Mouse (Mus musculus): ENCODE data around the gene Grb14. TPM values are rescaled to one million over a fixed set of nuclear protein-coding genes. Genes with fewer than 3 reads are reported as not detected.
A peak's percentile ranks its signal among the peaks of the same experiment; 100 is the strongest.

Gene Grb14
- polyA plus RNA-seq, 1 experiment from 2014 or later = 30.0 TPM

DNA sequence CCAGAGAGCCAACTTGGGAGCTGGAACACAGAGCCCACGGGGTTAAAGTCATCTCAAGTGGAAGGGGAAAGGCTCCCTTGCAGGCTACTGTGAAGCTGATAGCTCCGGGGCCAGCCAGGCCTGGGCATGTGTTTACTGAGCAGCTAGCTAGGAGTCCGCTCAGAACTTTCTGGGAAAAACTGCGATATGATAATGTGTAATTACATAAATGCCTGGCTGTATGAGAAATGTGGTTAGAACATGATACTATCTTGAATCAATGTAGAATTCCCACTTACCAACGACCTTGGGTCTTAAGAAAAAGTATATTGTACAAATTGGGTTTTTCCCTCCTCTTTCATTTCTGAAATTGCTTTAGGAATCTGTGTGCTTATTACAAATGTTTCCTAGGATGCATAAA, 53.0 kb downstream of the Grb14 start:
- Histone ChIP-seq H3K27me3 (replicated peaks) (no peaks in the 10 kb centered on the region), H3K4me1 (peaks cover 4% of the 10 kb centered on the region), H3K9ac (no peak overlapping the region), H3K4me2 (no peak overlapping the region), H3K4me3 (no peak overlapping the region), H3K27ac (no peak overlapping the region), H3K36me3 (replicated peaks) (no peaks in the 10 kb centered on the region), H3K9me3 (no peaks in the 10 kb centered on the region)
- no peak for ATAC-seq (replicated peaks)
- whole genome bisulfite sequencing = 55% methylated on average over 5 of the region's 5 CpGs

DNA sequence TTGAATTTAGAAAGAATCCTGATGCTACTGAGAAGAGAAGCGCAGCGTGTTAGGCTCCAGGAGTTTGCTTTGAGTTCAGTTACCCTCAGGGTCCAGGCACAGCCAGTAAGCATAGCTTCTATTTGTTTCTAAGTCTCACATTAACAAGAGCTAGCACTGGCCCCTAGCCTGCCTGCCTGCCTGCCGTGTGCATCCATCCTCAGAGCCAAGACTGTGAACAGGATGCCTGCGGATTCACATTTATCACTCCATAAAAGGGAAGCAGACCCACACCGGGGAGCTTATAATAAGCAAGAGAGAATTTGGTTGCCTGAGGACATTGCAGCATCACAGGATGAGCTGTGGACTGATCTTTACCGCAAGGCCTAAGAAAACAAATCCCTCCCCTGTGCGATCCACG, 53.8 kb downstream of the Grb14 start:
- no peaks in the 10 kb centered on the region for H3K9me3 ChIP-seq

DNA sequence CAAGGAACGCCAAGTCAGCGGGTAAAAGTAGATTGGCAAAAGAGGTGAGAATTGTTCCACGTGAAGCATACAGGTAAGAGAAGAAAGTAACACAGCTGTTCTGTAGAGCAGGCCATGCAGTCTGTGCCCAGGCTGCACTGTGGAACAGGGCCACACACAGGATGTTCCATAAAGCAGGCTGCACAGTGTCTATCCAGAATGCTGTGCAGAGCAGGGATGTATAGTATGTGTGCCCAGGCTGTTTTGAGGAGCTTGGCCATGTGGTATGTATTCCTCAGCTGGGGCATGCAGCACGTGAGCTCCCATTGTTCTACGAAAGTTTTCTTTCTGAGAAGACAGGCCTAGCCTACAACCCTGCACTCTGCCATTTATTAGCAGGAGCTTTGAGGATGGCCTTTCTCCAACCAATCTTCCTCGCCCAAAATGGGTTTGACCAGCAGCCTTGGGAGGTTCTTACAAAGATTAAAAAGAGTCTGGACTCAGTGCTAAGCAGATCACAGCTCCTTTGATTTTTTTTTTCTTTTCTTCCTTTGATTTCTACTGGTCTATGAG, 57.8 kb downstream of the Grb14 start:
- ATAC-seq (replicated peaks) = peak; percentile 40; the same call in 1 of the 2 replicates
- H3K9ac ChIP-seq = no peak overlapping the region
- WGBS = 67% methylated on average over 6 of the region's 6 CpGs
- H3K27me3 ChIP-seq (replicated peaks) = no peaks in the 10 kb centered on the region
- no peaks in the 10 kb centered on the region for H3K9me3 ChIP-seq
- H3K27ac ChIP-seq = no peak overlapping the region
- peaks cover 5% of the 10 kb centered on the region for H3K4me1 ChIP-seq
- H3K36me3 ChIP-seq (replicated peaks) = no peaks in the 10 kb centered on the region
- no peak overlapping the region for H3K4me3 ChIP-seq
- no peak overlapping the region for H3K4me2 ChIP-seq

More for the DNA sequence above, 53.8 kb downstream of the Grb14 start:
- H3K9ac ChIP-seq = no peak overlapping the region
- no peak overlapping the region for H3K4me3 ChIP-seq
- H3K36me3 ChIP-seq (replicated peaks) = no peaks in the 10 kb centered on the region
- no peak overlapping the region for H3K4me2 ChIP-seq
- no peaks in the 10 kb centered on the region for H3K27me3 ChIP-seq (replicated peaks)
- peak; percentile 63 for ATAC-seq (replicated peaks)
- no peak overlapping the region for H3K27ac ChIP-seq
- H3K4me1 ChIP-seq = peaks cover 5% of the 10 kb centered on the region
- 48% methylated on average over 8 of the region's 8 CpGs for WGBS

DNA sequence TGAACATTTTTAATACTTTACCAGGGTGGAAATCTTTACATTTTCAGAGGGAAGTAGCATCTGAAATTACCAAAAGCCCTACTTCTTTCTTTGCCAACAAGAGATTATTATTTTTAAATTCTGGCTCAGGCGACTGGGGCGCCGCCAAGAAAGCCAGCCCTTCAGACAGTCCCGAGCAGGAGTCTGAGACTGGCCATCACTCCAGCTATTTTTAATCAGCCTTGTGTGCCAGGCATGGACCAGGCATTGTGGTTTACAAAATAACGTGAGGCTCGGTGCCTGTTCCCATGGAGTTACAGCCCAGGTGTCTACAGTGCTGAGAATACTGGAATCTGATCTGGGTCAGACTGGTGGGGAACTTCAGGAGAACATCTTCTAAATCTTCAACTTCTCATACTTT, 58.5 kb downstream of the Grb14 start:
- Histone ChIP-seq H3K9ac (no peak overlapping the region), H3K9me3 (no peaks in the 10 kb centered on the region), H3K4me2 (no peak overlapping the region), H3K36me3 (replicated peaks) (no peaks in the 10 kb centered on the region), H3K4me3 (no peak overlapping the region), H3K27me3 (replicated peaks) (no peaks in the 10 kb centered on the region), H3K4me1 (peaks cover 5% of the 10 kb centered on the region), H3K27ac (no peak overlapping the region)
- no peak for ATAC-seq (replicated peaks)
- WGBS = 75% methylated on average over 6 of the region's 6 CpGs

DNA sequence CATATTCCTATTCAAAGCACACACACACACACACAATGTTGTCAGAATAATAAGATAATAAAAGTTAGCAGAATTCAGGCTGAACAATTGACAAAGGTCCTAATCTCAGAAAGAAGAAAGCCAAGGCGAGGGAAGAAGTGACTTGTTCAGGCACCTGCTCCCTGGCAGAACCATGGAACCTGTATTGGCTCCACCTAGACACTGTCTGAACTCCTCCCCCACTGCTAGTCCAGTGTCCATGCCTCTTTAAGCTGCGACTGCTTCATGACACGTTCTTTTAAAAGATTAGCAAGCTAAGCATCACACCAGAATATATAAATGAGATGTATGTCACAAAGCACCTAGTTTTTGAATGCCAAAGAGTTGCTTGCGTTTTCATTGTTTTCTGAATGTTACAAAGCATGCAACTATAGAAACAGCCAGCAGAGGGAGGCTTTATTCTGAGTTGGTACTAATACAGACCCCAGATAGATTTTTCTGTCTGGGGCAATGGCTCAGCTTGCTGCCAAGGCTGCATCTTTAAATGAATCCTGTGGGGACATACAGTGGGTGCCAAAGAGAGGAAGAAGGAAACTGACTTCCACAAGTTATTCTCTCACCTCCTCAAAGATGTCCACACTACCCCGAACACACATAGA, 59.4 kb downstream of the Grb14 start:
- no peaks in the 10 kb centered on the region for H3K27me3 ChIP-seq (replicated peaks)
- peak; percentile 86 for ATAC-seq (replicated peaks)
- H3K9ac ChIP-seq = no peak overlapping the region

DNA sequence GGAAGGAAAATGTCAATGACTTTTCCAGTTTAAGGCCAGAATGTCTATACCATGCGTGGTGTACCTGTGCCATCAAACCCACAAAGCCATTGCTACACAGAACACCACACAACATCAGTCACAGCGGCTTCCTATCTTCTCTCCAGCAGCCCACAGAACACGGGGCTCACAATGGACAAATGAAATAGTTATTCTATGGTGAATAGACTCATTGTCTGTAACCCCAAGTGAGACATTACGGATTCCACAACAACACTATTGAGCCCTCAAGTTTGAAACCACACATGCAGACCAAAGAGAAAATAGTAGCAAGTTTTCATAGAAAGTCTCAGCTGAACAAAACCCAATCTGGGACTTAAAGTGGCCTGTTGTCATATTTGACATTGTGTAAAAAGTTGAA, 62.6 kb downstream of the Grb14 start:
- no peak overlapping the region for H3K4me2 ChIP-seq
- H3K4me3 ChIP-seq = no peak overlapping the region
- no peaks in the 10 kb centered on the region for H3K36me3 ChIP-seq (replicated peaks)
- no peaks in the 10 kb centered on the region for H3K27me3 ChIP-seq (replicated peaks)
- H3K9ac ChIP-seq = no peak overlapping the region
- no peak for ATAC-seq (replicated peaks)
- peaks cover 5% of the 10 kb centered on the region for H3K4me1 ChIP-seq
- WGBS = 68% methylated on average over 4 of the region's 4 CpGs
- H3K9me3 ChIP-seq = no peaks in the 10 kb centered on the region
- H3K27ac ChIP-seq = no peak overlapping the region

More for the DNA sequence above, 59.4 kb downstream of the Grb14 start:
- H3K4me2 ChIP-seq = peak overlapping the region; percentile 22; the same call in 1 of the 2 replicates
- no peaks in the 10 kb centered on the region for H3K9me3 ChIP-seq
- WGBS = 23% methylated on average over 5 of the region's 5 CpGs
- H3K4me3 ChIP-seq = no peak overlapping the region
- H3K4me1 ChIP-seq = peaks cover 5% of the 10 kb centered on the region
- H3K36me3 ChIP-seq (replicated peaks) = no peaks in the 10 kb centered on the region
- H3K27ac ChIP-seq = no peak overlapping the region

DNA sequence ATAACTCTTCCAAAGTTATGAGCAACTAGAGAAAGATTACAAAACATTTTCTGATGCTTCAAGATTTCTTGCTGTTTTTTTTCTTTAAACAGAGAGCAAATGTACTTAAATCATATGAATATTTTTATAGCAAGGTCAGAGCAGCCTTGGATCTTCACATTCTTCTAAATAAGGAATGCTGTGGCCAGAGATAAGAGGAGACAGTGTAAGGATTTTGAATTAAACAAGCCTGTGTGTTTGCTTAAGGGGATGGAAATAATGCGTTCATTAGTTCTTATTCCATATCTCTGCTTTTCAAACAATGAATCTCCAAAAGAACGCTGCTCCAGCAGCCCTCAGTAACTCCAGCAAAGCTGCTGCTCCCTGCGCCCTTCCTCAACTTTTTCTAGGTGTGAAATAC, 63.4 kb downstream of the Grb14 start:
- Histone ChIP-seq H3K4me1 (no peaks in the 10 kb centered on the region; the same call in none of the 2 replicates), H3K9me3 (no peaks in the 10 kb centered on the region), H3K36me3 (replicated peaks) (no peaks in the 10 kb centered on the region), H3K9ac (no peak overlapping the region), H3K27ac (no peak overlapping the region), H3K4me3 (no peak overlapping the region), H3K4me2 (no peak overlapping the region), H3K27me3 (replicated peaks) (no peaks in the 10 kb centered on the region)
- no peak for ATAC-seq (replicated peaks)
- 70% methylated on average over 3 of the region's 3 CpGs for WGBS

DNA sequence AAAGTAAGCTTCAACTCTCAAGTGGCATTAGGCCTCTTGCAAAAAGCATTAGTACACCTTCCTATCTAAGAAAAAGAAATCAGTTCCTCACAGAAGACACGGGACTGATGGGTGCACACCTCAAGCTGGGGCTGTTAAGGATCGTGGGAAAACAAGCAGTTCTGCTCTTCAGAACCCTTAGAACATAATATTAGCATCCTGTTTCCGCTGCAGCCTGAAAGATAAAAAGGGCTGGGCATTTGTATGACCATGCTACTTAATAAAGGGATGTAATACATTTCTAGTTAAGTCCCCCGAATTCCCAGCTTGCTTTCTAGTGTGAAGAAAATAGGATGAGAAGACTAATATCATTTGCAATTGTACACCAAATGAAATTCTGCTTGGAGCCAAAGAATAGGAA, 65.1 kb downstream of the Grb14 start:
- no peak for ATAC-seq (replicated peaks)
- Histone ChIP-seq H3K4me3 (no peak overlapping the region), H3K9me3 (no peaks in the 10 kb centered on the region), H3K36me3 (replicated peaks) (no peaks in the 10 kb centered on the region), H3K4me2 (no peak overlapping the region), H3K27ac (no peak overlapping the region), H3K4me1 (no peaks in the 10 kb centered on the region), H3K27me3 (replicated peaks) (no peaks in the 10 kb centered on the region), H3K9ac (no peak overlapping the region)
- whole genome bisulfite sequencing = 68% methylated on average over 4 of the region's 4 CpGs

DNA sequence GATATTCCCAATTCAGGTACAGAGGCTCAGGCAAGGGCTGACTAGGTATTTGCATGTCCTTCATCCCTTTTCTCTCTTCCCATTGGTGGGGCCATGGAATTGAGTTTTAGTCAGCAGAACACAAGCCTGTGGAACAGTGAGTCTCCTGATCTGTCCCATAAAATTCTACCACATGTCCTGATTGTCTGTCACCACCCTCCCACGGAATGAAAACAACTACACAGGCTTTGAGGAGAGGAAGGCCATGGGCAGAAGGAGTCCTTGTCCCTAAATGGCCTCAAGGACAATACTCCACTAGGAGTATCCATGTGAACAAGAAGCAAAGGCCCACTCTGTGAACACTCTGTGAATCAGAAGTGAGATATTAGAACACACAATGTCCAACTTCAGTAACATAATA, 69.3 kb downstream of the Grb14 start:
- Histone ChIP-seq H3K36me3 (replicated peaks) (no peaks in the 10 kb centered on the region), H3K9me3 (no peaks in the 10 kb centered on the region), H3K9ac (no peak overlapping the region), H3K4me3 (no peak overlapping the region), H3K4me2 (no peak overlapping the region), H3K27ac (no peak overlapping the region), H3K4me1 (no peaks in the 10 kb centered on the region), H3K27me3 (replicated peaks) (no peaks in the 10 kb centered on the region)
- 50% methylated on average over 1 of the region's 1 CpGs for WGBS
- ATAC-seq (replicated peaks) = no peak

DNA sequence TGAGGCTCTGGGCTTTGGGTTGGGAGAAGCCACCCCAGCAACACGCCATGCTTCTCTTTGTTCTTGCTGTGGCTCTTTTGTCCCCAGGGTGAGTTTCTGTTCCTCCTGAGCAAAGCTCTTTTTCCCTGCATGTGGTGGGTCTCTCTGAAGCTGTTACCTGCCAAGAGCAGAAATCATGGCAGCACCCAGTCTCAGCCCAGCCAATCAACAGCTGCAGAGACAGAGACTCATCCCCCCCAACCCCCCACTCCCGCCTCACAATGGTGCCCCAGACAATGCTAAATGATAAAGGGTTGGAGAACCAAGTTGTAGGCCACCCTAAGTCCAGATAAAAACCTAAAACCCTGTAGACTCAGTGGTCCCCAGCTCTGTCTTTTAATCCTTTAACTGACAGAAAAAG, 75.6 kb downstream of the Grb14 start:
- Histone ChIP-seq H3K36me3 (replicated peaks) (no peaks in the 10 kb centered on the region), H3K9me3 (no peaks in the 10 kb centered on the region), H3K27me3 (replicated peaks) (no peaks in the 10 kb centered on the region), H3K4me2 (no peak overlapping the region), H3K4me1 (no peaks in the 10 kb centered on the region), H3K27ac (no peak overlapping the region), H3K9ac (no peak overlapping the region), H3K4me3 (no peak overlapping the region)
- WGBS = 51% methylated on average over 2 of the region's 2 CpGs
- peak; percentile 67 for ATAC-seq (replicated peaks)

DNA sequence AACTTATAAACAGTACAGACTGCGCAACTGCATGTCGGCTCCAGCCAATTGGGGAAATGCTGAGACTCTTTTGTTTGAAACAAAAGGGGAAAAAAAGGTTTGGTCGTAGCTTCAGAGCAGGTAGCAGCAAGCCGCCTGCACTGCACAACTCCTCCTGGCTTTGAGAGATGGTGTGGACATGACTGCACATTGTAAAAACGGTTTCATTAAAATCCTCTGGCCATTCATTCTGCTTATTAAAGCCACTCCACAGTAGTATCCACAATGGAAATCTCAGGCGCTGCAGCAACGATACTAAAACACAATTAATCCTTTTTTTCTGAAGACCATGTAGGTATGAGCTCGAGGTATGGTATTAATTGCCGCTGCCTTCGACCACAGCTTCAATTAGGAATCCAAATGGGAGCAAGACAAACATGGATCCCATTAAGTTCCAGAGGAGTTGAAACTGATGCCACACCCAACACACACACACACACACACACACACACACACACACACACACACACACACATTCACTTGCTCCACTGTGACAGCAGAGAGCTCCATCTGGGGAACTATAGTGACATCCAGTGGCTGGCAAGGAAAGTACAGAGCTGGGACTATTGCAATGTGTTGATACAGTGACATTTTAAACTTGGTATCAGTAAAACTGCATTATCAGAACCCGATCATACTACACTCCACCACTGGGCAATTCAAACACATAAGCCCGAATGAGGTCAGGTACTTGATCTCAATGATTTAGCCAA, 76.2 kb downstream of the Grb14 start:
- Histone ChIP-seq H3K4me3 (no peak overlapping the region), H3K4me2 (no peak overlapping the region), H3K27ac (no peak overlapping the region), H3K27me3 (replicated peaks) (no peaks in the 10 kb centered on the region), H3K36me3 (replicated peaks) (no peaks in the 10 kb centered on the region), H3K9me3 (no peaks in the 10 kb centered on the region), H3K9ac (no peak overlapping the region), H3K4me1 (no peaks in the 10 kb centered on the region)
- 77% methylated on average over 12 of the region's 12 CpGs for WGBS
- ATAC-seq (replicated peaks) = peak; percentile 89

DNA sequence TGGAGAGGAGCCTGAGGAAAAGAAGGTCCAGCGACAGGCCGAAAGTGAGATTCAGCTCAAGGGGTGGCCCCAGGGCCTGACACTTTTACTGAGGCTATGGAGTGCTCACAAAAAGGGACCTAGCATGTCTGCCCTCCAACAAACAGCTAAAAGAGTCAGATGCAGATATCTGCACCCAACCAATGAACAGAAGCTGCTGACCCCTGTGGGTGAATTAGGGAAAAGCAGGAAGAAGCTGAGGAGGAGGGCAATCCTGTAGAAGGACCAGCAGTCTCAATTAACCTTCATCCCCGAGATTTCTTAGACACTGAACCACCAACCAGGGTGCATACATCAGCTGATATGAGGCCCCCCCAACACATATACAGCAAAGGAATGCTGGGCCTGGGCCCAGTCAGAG, 77.3 kb downstream of the Grb14 start:
- no peak for ATAC-seq (replicated peaks)
- Histone ChIP-seq H3K36me3 (replicated peaks) (no peaks in the 10 kb centered on the region), H3K4me2 (no peak overlapping the region), H3K9me3 (no peaks in the 10 kb centered on the region), H3K9ac (no peak overlapping the region), H3K4me1 (no peaks in the 10 kb centered on the region), H3K27ac (no peak overlapping the region), H3K27me3 (replicated peaks) (no peaks in the 10 kb centered on the region), H3K4me3 (no peak overlapping the region)
- WGBS = 70% methylated on average over 3 of the region's 3 CpGs

DNA sequence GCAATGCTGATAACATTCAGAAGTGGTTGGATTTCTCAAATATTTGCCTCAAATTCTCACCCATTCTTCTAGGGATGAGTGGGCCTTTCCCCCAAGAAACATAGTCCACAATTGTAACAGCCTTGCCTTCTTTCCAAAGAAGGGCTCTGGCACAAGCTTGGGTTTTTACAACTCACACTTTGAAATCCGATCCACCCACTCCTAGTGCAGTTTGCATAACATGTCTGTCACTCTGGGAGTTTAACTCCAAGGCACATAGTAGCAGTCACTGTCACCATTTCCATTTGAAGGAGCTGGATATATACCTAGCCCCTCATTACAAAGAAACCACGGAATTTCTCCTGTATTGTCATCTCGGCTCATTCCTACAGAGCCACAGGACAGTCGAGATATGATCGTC, 103.9 kb downstream of the Grb14 start:
- WGBS = 40% methylated on average over 5 of the region's 5 CpGs
- Histone ChIP-seq H3K4me2 (no peak overlapping the region), H3K36me3 (replicated peaks) (no peaks in the 10 kb centered on the region), H3K9me3 (no peaks in the 10 kb centered on the region), H3K27ac (no peak overlapping the region), H3K4me3 (no peak overlapping the region), H3K27me3 (replicated peaks) (no peaks in the 10 kb centered on the region), H3K9ac (no peak overlapping the region), H3K4me1 (no peaks in the 10 kb centered on the region)
- ATAC-seq (replicated peaks) = no peak; the same call in 1 of the 2 replicates

Data from midbrain, embryonic 15.5 days (tissue).